Mouse (Mus musculus): ENCODE measurements around the gene Rdh5. TPM values are rescaled to one million over a fixed set of nuclear protein-coding genes. Genes with fewer than 3 reads are reported as not detected.

Gene Rdh5
- polyA plus RNA-seq, 1 experiment from 2014 or later = 9.0 TPM

- 67% methylated on average over 4 of the region's 4 CpGs for WGBS (ENCODE audit: insufficient replicate concordance)
These were observed 9.9 kb downstream of the Rdh5 start for GRCm38 (mm10) chr10:128912791-128913190.

GRCm38 (mm10) chr10:128912268-128912667, 10.4 kb downstream of the Rdh5 start:
- Histone ChIP-seq H3K9me3 (replicated peaks) (no peaks in the 10 kb centered on the region), H3K4me3 (no peak overlapping the region), H3K4me2 (no peak overlapping the region), H3K36me3 (peaks cover 30% of the 10 kb centered on the region), H3K4me1 (peaks cover 25% of the 10 kb centered on the region), H3K27me3 (replicated peaks) (peaks cover 48% of the 10 kb centered on the region), H3K9ac (no peak overlapping the region), H3K27ac (no peak overlapping the region)
- no peak for ATAC-seq
- 63% methylated on average over 3 of the region's 4 CpGs for WGBS (ENCODE audit: insufficient replicate concordance)

More at GRCm38 (mm10) chr10:128912791-128913190, 9.9 kb downstream of the Rdh5 start:
- Histone ChIP-seq H3K27ac (no peak overlapping the region), H3K4me2 (no peak overlapping the region), H3K4me3 (no peak overlapping the region), H3K4me1 (peaks cover 26% of the 10 kb centered on the region), H3K27me3 (replicated peaks) (peaks cover 47% of the 10 kb centered on the region), H3K36me3 (peaks cover 32% of the 10 kb centered on the region), H3K9ac (no peak overlapping the region), H3K9me3 (replicated peaks) (no peaks in the 10 kb centered on the region)
- no peak for ATAC-seq

DNA sequence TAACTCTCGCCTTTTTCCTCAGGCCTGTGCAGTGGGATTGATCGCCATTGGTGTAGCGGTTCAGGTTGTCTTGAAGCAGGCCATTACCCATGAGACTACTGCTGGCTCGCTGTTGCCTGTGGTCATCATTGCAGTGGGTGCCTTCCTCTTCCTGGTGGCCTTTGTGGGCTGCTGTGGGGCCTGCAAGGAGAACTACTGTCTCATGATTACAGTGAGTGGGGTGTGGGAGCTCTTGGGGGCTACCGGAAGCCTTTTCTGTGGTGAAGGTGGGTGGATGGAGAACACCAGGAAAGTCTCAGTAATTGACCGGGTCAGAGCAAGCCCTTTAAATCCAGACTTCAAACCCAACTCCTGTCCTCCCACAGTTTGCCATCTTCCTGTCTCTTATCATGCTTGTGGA, 11.3 kb downstream of the Rdh5 start:
- Histone ChIP-seq H3K27ac (no peak overlapping the region), H3K4me1 (peaks cover 25% of the 10 kb centered on the region), H3K4me2 (no peak overlapping the region; the same call in 1 of the 2 replicates), H3K9ac (no peak overlapping the region), H3K9me3 (replicated peaks) (no peaks in the 10 kb centered on the region), H3K27me3 (replicated peaks) (peaks cover 48% of the 10 kb centered on the region), H3K36me3 (peaks cover 25% of the 10 kb centered on the region), H3K4me3 (no peak overlapping the region)
- ATAC-seq = no peak
- WGBS (ENCODE audit: insufficient replicate concordance) = 56% methylated on average over 6 of the region's 6 CpGs

- peak; percentile 27; the same call in 1 of the 2 replicates for ATAC-seq
- H3K4me2 ChIP-seq = peak overlapping the region; percentile 83
- H3K36me3 ChIP-seq = peaks cover 20% of the 10 kb centered on the region
- H3K27me3 ChIP-seq (replicated peaks) = peaks cover 48% of the 10 kb centered on the region
- H3K9me3 ChIP-seq (replicated peaks) = no peaks in the 10 kb centered on the region
- 2% methylated on average over 65 of the region's 66 CpGs for WGBS (ENCODE audit: insufficient replicate concordance)
- peak overlapping the region; percentile 67 for H3K4me3 ChIP-seq
- 0 out of 2 replicates have a peak overlapping the region, but pooled peaks have one; percentile 8 for H3K27ac ChIP-seq
- peaks cover 25% of the 10 kb centered on the region for H3K4me1 ChIP-seq
- peak overlapping the region; percentile 64 for H3K9ac ChIP-seq
These were observed 12.4 kb downstream of the Rdh5 start for GRCm38 (mm10) chr10:128910066-128910841.

- peak overlapping the region; percentile 67 for H3K4me3 ChIP-seq
- WGBS (ENCODE audit: insufficient replicate concordance) = 1% methylated on average over 32 of the region's 41 CpGs
- H3K4me2 ChIP-seq = peak overlapping the region; percentile 83
- peaks cover 17% of the 10 kb centered on the region for H3K36me3 ChIP-seq
- 0 out of 2 replicates have a peak overlapping the region, but pooled peaks have one; percentile 8 for H3K27ac ChIP-seq
- peaks cover 25% of the 10 kb centered on the region for H3K4me1 ChIP-seq
- peaks cover 48% of the 10 kb centered on the region for H3K27me3 ChIP-seq (replicated peaks)
- ATAC-seq = peak; percentile 51
- H3K9me3 ChIP-seq (replicated peaks) = no peaks in the 10 kb centered on the region
- H3K9ac ChIP-seq = peak overlapping the region; percentile 64
These were observed 13.1 kb downstream of the Rdh5 start for GRCm38 (mm10) chr10:128909567-128910028.

DNA sequence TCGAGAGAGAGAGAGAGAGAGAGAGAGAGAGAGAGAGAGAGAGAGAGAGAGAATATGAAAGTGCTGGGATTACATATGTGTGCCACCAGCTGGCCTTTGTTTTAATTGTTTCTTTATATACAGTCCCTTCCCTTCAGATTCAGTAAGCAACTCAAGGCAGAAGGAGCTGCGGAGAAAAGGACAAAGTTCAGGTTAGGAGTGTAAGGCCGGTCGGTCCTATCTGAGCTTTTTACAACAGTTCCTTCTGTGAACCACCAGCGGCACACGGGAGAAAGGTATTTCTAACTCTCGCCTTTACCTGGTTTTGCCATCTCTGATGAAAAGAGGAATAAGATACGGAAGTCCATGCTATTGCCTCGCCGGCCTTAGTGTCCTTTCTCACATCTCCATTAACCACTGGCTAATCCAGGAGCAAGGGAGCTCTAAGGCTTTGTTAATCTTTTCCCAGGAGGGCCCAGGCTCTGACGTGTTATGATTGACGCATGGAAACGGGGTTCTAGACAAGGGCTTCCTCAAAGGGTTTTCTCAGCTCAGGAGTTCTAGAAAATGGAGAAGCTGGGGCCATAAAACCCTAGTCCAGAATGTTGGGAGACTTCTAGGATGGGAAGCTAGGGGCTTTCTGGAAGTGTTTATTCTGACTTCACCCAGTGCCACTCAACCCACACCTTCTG, 13.8 kb downstream of the Rdh5 start:
- H3K4me2 ChIP-seq = peak overlapping the region; percentile 83
- H3K9ac ChIP-seq = peak overlapping the region; percentile 64
- H3K36me3 ChIP-seq = peaks cover 10% of the 10 kb centered on the region
- WGBS (ENCODE audit: insufficient replicate concordance) = 63% methylated on average over 13 of the region's 13 CpGs
- H3K27ac ChIP-seq = no peak overlapping the region
- H3K9me3 ChIP-seq (replicated peaks) = no peaks in the 10 kb centered on the region
- no peak; the same call in 1 of the 2 replicates for ATAC-seq
- peaks cover 25% of the 10 kb centered on the region for H3K4me1 ChIP-seq
- H3K4me3 ChIP-seq = peak overlapping the region; percentile 67
- peaks cover 48% of the 10 kb centered on the region for H3K27me3 ChIP-seq (replicated peaks)

DNA sequence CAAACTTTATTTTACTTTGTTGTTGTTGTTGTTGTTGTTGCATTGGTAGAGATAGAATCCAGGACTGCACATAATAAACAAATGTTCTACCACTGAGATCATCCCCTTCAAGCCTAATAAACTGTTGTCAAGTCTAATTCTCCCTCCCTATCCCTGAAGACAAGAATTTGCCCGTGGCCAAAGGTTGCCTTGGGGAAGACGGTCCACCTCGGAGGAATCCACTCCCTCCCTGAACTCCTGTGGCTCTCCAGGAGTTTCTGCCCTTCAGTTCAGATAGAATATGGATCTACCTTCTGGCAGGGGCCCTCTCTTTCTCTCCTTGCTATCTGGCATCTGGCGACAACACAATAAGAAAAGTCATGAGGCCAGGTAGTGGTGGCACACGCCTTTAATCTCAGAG, 17.9 kb downstream of the Rdh5 start:
- H3K36me3 ChIP-seq = no peaks in the 10 kb centered on the region
- H3K9ac ChIP-seq = no peak overlapping the region
- no peak overlapping the region for H3K27ac ChIP-seq
- no peak for ATAC-seq
- WGBS (ENCODE audit: insufficient replicate concordance) = 56% methylated on average over 5 of the region's 5 CpGs
- H3K4me1 ChIP-seq = peaks cover 19% of the 10 kb centered on the region
- peaks cover 21% of the 10 kb centered on the region for H3K27me3 ChIP-seq (replicated peaks)
- no peaks in the 10 kb centered on the region for H3K9me3 ChIP-seq (replicated peaks)
- H3K4me2 ChIP-seq = no peak overlapping the region
- no peak overlapping the region for H3K4me3 ChIP-seq

- 54% methylated on average over 3 of the region's 3 CpGs for WGBS (ENCODE audit: insufficient replicate concordance)
- no peak for ATAC-seq
- H3K9ac ChIP-seq = no peak overlapping the region
These were observed 20.2 kb downstream of the Rdh5 start for GRCm38 (mm10) chr10:128902409-128902988.

GRCm38 (mm10) chr10:128901409-128901808, 21.3 kb downstream of the Rdh5 start:
- Histone ChIP-seq H3K36me3 (no peaks in the 10 kb centered on the region), H3K27ac (no peak overlapping the region), H3K9me3 (replicated peaks) (no peaks in the 10 kb centered on the region), H3K27me3 (replicated peaks) (peaks cover 16% of the 10 kb centered on the region), H3K4me2 (no peak overlapping the region), H3K4me1 (peaks cover 12% of the 10 kb centered on the region; the same call in 1 of the 2 replicates), H3K4me3 (no peak overlapping the region), H3K9ac (no peak overlapping the region)
- WGBS (ENCODE audit: insufficient replicate concordance) = 46% methylated on average over 1 of the region's 1 CpGs
- ATAC-seq = peak; percentile 33; the same call in 1 of the 2 replicates

More at GRCm38 (mm10) chr10:128902409-128902988, 20.2 kb downstream of the Rdh5 start:
- Histone ChIP-seq H3K4me2 (no peak overlapping the region), H3K4me3 (no peak overlapping the region), H3K27ac (no peak overlapping the region), H3K27me3 (replicated peaks) (peaks cover 6% of the 10 kb centered on the region), H3K36me3 (no peaks in the 10 kb centered on the region), H3K9me3 (replicated peaks) (no peaks in the 10 kb centered on the region), H3K4me1 (peaks cover 12% of the 10 kb centered on the region; the same call in 1 of the 2 replicates)

- H3K4me1 ChIP-seq = peaks cover 16% of the 10 kb centered on the region; the same call in 1 of the 2 replicates
- ATAC-seq = no peak
- no peak within 1 kb of the TSS for H3K9ac ChIP-seq
- no peaks in the 10 kb centered on the region for H3K9me3 ChIP-seq (replicated peaks)
- H3K27ac ChIP-seq = no peak within 1 kb of the TSS
- peaks cover 24% of the 10 kb centered on the region for H3K27me3 ChIP-seq (replicated peaks)
- H3K36me3 ChIP-seq = no peaks in the 10 kb centered on the region
- no peak within 1 kb of the TSS for H3K4me3 ChIP-seq
- no peak within 1 kb of the TSS for H3K4me2 ChIP-seq
- 72% methylated on average over 3 of the region's 3 CpGs for WGBS (ENCODE audit: insufficient replicate concordance)
These were observed 22.0 kb downstream of the Rdh5 start, which contains the start of gene Cd63 for GRCm38 (mm10) chr10:128900698-128901097. Cd63 (plus strand) TSS chr10:128900989.

GRCm38 (mm10) chr10:128899759-128900490, 22.8 kb downstream of the Rdh5 start:
- no peak overlapping the region for H3K4me2 ChIP-seq
- peaks cover 31% of the 10 kb centered on the region for H3K27me3 ChIP-seq (replicated peaks)
- H3K9ac ChIP-seq = no peak overlapping the region
- H3K9me3 ChIP-seq (replicated peaks) = no peaks in the 10 kb centered on the region
- H3K36me3 ChIP-seq = no peaks in the 10 kb centered on the region
- H3K27ac ChIP-seq = no peak overlapping the region
- 47% methylated on average over 6 of the region's 6 CpGs for WGBS (ENCODE audit: insufficient replicate concordance)
- peaks cover 20% of the 10 kb centered on the region for H3K4me1 ChIP-seq
- H3K4me3 ChIP-seq = no peak overlapping the region
- no peak for ATAC-seq

Data from liver, embryonic 12.5 days (tissue).